In the genomic region with DNA sequence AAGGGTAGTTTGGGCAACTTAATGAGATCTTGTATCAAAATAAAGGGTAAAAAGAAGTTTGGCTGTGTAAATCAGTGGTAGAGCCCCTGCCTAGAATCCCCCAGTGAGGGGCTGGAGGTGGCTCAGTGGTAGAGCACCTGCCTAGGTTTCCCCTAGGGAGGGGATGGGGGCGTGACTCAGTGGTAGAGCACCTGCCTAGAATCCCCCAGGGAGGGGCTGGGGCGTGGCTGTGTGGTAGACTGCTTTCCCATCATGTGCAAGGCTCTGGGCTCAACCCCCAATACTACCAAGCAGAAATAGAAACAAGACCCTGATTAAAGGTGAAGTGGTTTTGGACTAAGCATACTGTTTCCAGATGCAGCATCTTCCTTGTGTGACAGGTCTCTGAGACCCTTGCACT, we compare ENCODE assay signal across 22 mouse cellular contexts. TPM values are rescaled to one million over a fixed set of nuclear protein-coding genes. Genes with fewer than 3 reads are reported as not detected.
DNase-seq lines count a peak whose midpoint lies in the region; TF ChIP-seq lines count a peak whose summit lies in the region.
"Had no signal": no experiment of that assay in that cellular context is flagged by ENCODE, and none has a peak within 500 bp of the region (broad histone marks: within the 10 kb centered on the region; RNA-seq: fewer than 3 reads in every experiment).

No protein-coding gene starts in this region.

- TF ChIP-seq POLR2A in CH12.LX (IDR thresholded peaks at IDR 0.05; ENCODE audit: low read depth, low read length), result no peak

- no peak for TF ChIP-seq EP300 in CH12.LX (IDR thresholded peaks at IDR 0.05; ENCODE audit: low read length)

- H3K9me3 ChIP-seq in CH12.LX (replicated peaks; ENCODE audit: low read length), result peaks cover 3% of the 10 kb centered on the region
- H3K9me3 ChIP-seq: G1E had no signal

- H3K79me2 ChIP-seq in CH12.LX (replicated peaks; ENCODE audit: control insufficient read depth, extremely low read depth, insufficient read depth, poor library complexity, severe bottlenecking), result no peaks in the 10 kb centered on the region

- H3K4me2 ChIP-seq in CH12.LX (ENCODE audit: insufficient read depth, low read depth, poor library complexity, severe bottlenecking), result no peak overlapping the region

- intact Hi-C loops in left cerebral cortex, postnatal 25 days (cut with DNase I), result no loop called here

- TF ChIP-seq RAD21 in CH12.LX (IDR thresholded peaks at IDR 0.05; ENCODE audit: low read depth, low read length), result no peak

- peaks cover 10 to 37% of the 10 kb centered on the region in 2 experiments for H3K4me1 ChIP-seq in CH12.LX (ENCODE audit: control insufficient read depth in 1 of 2, insufficient read depth in 2 of 2)

- peak; percentile 69 for DNase-seq in CH12.LX (ENCODE audit: extremely low read depth)
- DNase-seq in left cerebral cortex, postnatal 25 days (ENCODE audit: low spot score in 2 of 2), result no peak
- DNase-seq: adrenal gland, adult 2 months; adrenal gland, adult 8-10 months; adrenal gland, postnatal 10 days; adrenal gland, postnatal 14 days; adrenal gland, postnatal 25 days; adrenal gland, postnatal 36 days; B cell, adult 2 months; cerebellum, adult 11 months; cerebellum, adult 11-12 months; cerebellum, adult 18-20 months; cerebellum, adult 2 months; cerebellum, adult 8-10 months had no signal

- H3K36me3 ChIP-seq in CH12.LX (replicated peaks in 1 of 2; ENCODE audit: control insufficient read depth in 1 of 2, insufficient read depth in 1 of 2, low read length in 1 of 2), result no peaks in the 10 kb centered on the region
- H3K36me3 ChIP-seq: G1E had no signal

- in situ Hi-C loops in CH12.LX (cut with MboI; ENCODE audit: low pct_ligation_motif_present, low pct_unique_long_range_greater_than_20kb, low sequenced_read_pairs), result no loop called here

- H3K27ac ChIP-seq in CH12.LX (ENCODE audit: insufficient read depth, low read depth), result no peak overlapping the region

- no peak overlapping the region for H3K9ac ChIP-seq in CH12.LX (ENCODE audit: insufficient read depth, low read depth)

- H3K27me3 ChIP-seq in CH12.LX (replicated peaks), result peaks cover 11% of the 10 kb centered on the region

- dilution Hi-C loops in CH12.LX (cut with MboI; ENCODE audit: extremely low pct_ligation_motif_present, extremely low pct_unique_long_range_greater_than_20kb, low sequenced_read_pairs), result no loop called here

- no peak for TF ChIP-seq CTCF in CH12.LX (conservative IDR thresholded peaks at IDR 0.05 in 1 of 2, IDR thresholded peaks at IDR 0.05 in 1 of 2; ENCODE audit: low read depth in 2 of 2, low read length in 2 of 2)

- no peak overlapping the region for H3K4me3 ChIP-seq in CH12.LX (replicated peaks in 1 of 3; ENCODE audit: low read depth in 2 of 3, low read length in 2 of 3, poor library complexity in 1 of 3)

TF ChIP-seq in CH12.LX, 34 proteins besides CTCF, POLR2A, EP300 and RAD21:
- TF ChIP-seq ZKSCAN1 (IDR thresholded peaks at IDR 0.05; ENCODE audit: borderline replicate concordance, low read depth, low read length), result no peak
- peak; percentile 79 for TF ChIP-seq BHLHE40 (IDR thresholded peaks at IDR 0.05; ENCODE audit: low read depth, low read length)

RNA-seq across cellular contexts. Expression of gene Uncx, which starts 21.4 kb away (rescaled TPM):
- total RNA-seq in CH12.LX (2012; rRNA removed), result not detected in 2 replicates
- total RNA-seq in CH12.LX (2014; rRNA removed), result not detected in 2 replicates
- not detected in 2 replicates for polyA plus RNA-seq in CH12.LX (2012; ENCODE audit: insufficient read length, low read depth)
- under 1 TPM in 1 of 2 experiments, not detected in 1; 0.39 TPM for total RNA-seq in left cerebral cortex, postnatal 25 days (2021)
- total RNA-seq: adrenal gland, adult 18-20 months; adrenal gland, adult 2 months; adrenal gland, adult 8-10 months; adrenal gland, postnatal 10 days; adrenal gland, postnatal 14 days; adrenal gland, postnatal 25 days; adrenal gland, postnatal 36 days; ES-E14; G1E; MEL had no signal
- polyA plus RNA-seq: activated CD4-positive, CD25-positive, alpha-beta regulatory T cell, adult 4 months; adrenal gland, adult 2 months; C2C12; CD4-positive, CD25-positive, alpha-beta regulatory T cell, adult 4 months; G1E; Patski had no signal
